Mouse (Mus musculus) neural tube, embryonic 11.5 days (tissue): Measurements from ENCODE around the gene Pex11g. TPM values are rescaled to one million over a fixed set of nuclear protein-coding genes. Genes with fewer than 3 reads are reported as not detected.

Experiments used
- ATAC-seq: fragments of 200-750 bp; cut with Nextera tagmentation; 2 replicates; pipeline ENCODE4 v1.8.0; 2017; ENCODE audit warnings: moderate number of reproducible peaks, mild to moderate bottlenecking, moderate TSS enrichment, moderate library complexity; ENCODE audit not compliant: insufficient read depth, low FRiP score, low TSS enrichment
- DNase-seq: peaks from one replicate; pipeline ENCODE4 v3.0.0-alpha.2; 2015; ENCODE audit warnings: low spot score
- H3K27ac ChIP-seq: fragments of 300-500 bp; sonication (generic); 2 replicates; pipeline ENCODE4 v1.5.1; 2014; ENCODE audit warnings: low read depth, mild to moderate bottlenecking, low read length
- H3K27me3 ChIP-seq: fragments of 300-500 bp; sonication (generic); 2 replicates; pipeline ENCODE4 v1.6.1; 2014; ENCODE audit warnings: mild to moderate bottlenecking, low read length, mixed read lengths; ENCODE audit not compliant: control insufficient read depth, insufficient read depth
- H3K36me3 ChIP-seq: fragments of 300-500 bp; sonication (generic); 2 replicates; pipeline ENCODE4 v1.6.1; 2014; ENCODE audit warnings: mild to moderate bottlenecking, low read length, moderate library complexity, mixed read lengths; ENCODE audit not compliant: control insufficient read depth, insufficient read depth
- H3K4me1 ChIP-seq: fragments of 300-500 bp; sonication (generic); 2 replicates; pipeline ENCODE4 v1.6.1; 2014; ENCODE audit warnings: low read length, mixed read lengths; ENCODE audit not compliant: control insufficient read depth, insufficient read depth
- H3K4me2 ChIP-seq: fragments of 300-500 bp; sonication (generic); 2 replicates; pipeline ENCODE4 v1.6.1; 2014; ENCODE audit warnings: low read depth, mild to moderate bottlenecking, moderate library complexity
- H3K4me3 ChIP-seq: fragments of 300-500 bp; sonication (generic); 2 replicates; pipeline ENCODE4 v1.5.1; 2014; ENCODE audit warnings: low read depth, low read length
- H3K9ac ChIP-seq: fragments of 300-500 bp; sonication (generic); 2 replicates; pipeline ENCODE4 v1.6.1; 2014; ENCODE audit warnings: mild to moderate bottlenecking, low read length
- H3K9me3 ChIP-seq: fragments of 300-500 bp; sonication (generic); 2 replicates; pipeline ENCODE4 v1.6.1; 2016; ENCODE audit warnings: low read length; ENCODE audit not compliant: control insufficient read depth
- WGBS: fragments of 180-500 bp; shearing (Covaris S2); extraction: QIAGEN DNeasy Blood & Tissue Kit; methylation state at CpG from one replicate; pipeline ENCODE4 v1.1.7; 2014; 5-methylcytosine and 5-hydroxymethylcytosine counted together
- polyA plus RNA-seq: library from polyadenylated mRNA; unstranded; fragments of >200 nt; fragmentation: Nextera tagmentation; extraction: Ambion mirVana; gene quantifications from 2 replicates; pipeline ENCODE4 v1.2.1, GENCODE M21; 2014

The Pex11g gene
- polyA plus RNA-seq, 1 experiment from 2014 or later, result 2.9 TPM

GRCm38 (mm10) chr8:3467886-3468545 lies 536 bp upstream of the Pex11g start:
- Histone ChIP-seq H3K4me1 (peaks cover 5% of the 10 kb centered on the region; the same call in 1 of the 2 replicates), H3K4me3 (peak overlapping the region; percentile 37), H3K4me2 (peak overlapping the region; percentile 65), H3K27me3 (no peaks in the 10 kb centered on the region), H3K9me3 (no peaks in the 10 kb centered on the region), H3K27ac (peak overlapping the region; percentile 74), H3K36me3 (no peaks in the 10 kb centered on the region), H3K9ac (peak overlapping the region; percentile 70)
- WGBS, result 57% methylated on average over 9 of the region's 9 CpGs
- ATAC-seq (peak; percentile 14; the same call in 1 of the 2 replicates), DNase-seq (no peak)

- Histone ChIP-seq H3K4me1 (peaks cover 5% of the 10 kb centered on the region; the same call in 1 of the 2 replicates), H3K36me3 (no peaks in the 10 kb centered on the region), H3K9ac (no peak overlapping the region), H3K27ac (no peak overlapping the region), H3K4me2 (no peak overlapping the region), H3K9me3 (no peaks in the 10 kb centered on the region), H3K27me3 (no peaks in the 10 kb centered on the region), H3K4me3 (no peak overlapping the region)
- peak; percentile 62 for DNase-seq
- 56% methylated on average over 5 of the region's 5 CpGs for WGBS
- ATAC-seq, result no peak
Observed at GRCm38 (mm10) chr8:3464309-3464708, 3.2 kb downstream of the Pex11g start.

- Histone ChIP-seq H3K4me2 (no peak overlapping the region), H3K9me3 (no peaks in the 10 kb centered on the region), H3K27me3 (no peaks in the 10 kb centered on the region), H3K4me1 (peaks cover 5% of the 10 kb centered on the region; the same call in 1 of the 2 replicates), H3K36me3 (no peaks in the 10 kb centered on the region), H3K9ac (no peak overlapping the region), H3K27ac (no peak overlapping the region), H3K4me3 (no peak overlapping the region)
- ATAC-seq, result no peak
- WGBS, result 82% methylated on average over 2 of the region's 2 CpGs
- no peak for DNase-seq
Observed at GRCm38 (mm10) chr8:3463248-3463647, 4.2 kb downstream of the Pex11g start.

GRCm38 (mm10) chr8:3451992-3452391 lies 15.5 kb downstream of the Pex11g start:
- DNase-seq (no peak), ATAC-seq (no peak)
- Histone ChIP-seq H3K4me1 (no peaks in the 10 kb centered on the region), H3K27ac (no peak overlapping the region), H3K36me3 (peaks cover 10% of the 10 kb centered on the region), H3K9ac (no peak overlapping the region), H3K9me3 (no peaks in the 10 kb centered on the region), H3K4me3 (no peak overlapping the region), H3K27me3 (no peaks in the 10 kb centered on the region), H3K4me2 (no peak overlapping the region)
- WGBS, result 97% methylated on average over 25 of the region's 25 CpGs

GRCm38 (mm10) chr8:3450670-3451069 lies 16.8 kb downstream of the Pex11g start:
- Histone ChIP-seq H3K4me2 (no peak overlapping the region), H3K27me3 (no peaks in the 10 kb centered on the region), H3K27ac (no peak overlapping the region), H3K36me3 (peaks cover 10% of the 10 kb centered on the region), H3K4me1 (no peaks in the 10 kb centered on the region), H3K9me3 (no peaks in the 10 kb centered on the region), H3K4me3 (no peak overlapping the region), H3K9ac (no peak overlapping the region)
- DNase-seq, result peak; percentile 71
- WGBS, result 33% methylated on average over 5 of the region's 5 CpGs
- no peak for ATAC-seq

GRCm38 (mm10) chr8:3449226-3449625 lies 18.3 kb downstream of the Pex11g start:
- Histone ChIP-seq H3K4me3 (no peak overlapping the region), H3K27me3 (no peaks in the 10 kb centered on the region), H3K4me1 (no peaks in the 10 kb centered on the region), H3K9me3 (no peaks in the 10 kb centered on the region), H3K4me2 (no peak overlapping the region), H3K9ac (no peak overlapping the region), H3K27ac (no peak overlapping the region), H3K36me3 (peaks cover 10% of the 10 kb centered on the region)
- 89% methylated on average over 2 of the region's 2 CpGs for WGBS
- DNase-seq, result no peak
- ATAC-seq, result no peak

- peaks cover 15% of the 10 kb centered on the region for H3K36me3 ChIP-seq
- ATAC-seq, result no peak
- WGBS, result 83% methylated on average over 12 of the region's 12 CpGs
- H3K27ac ChIP-seq, result no peak overlapping the region
- no peak overlapping the region for H3K4me3 ChIP-seq
- no peaks in the 10 kb centered on the region for H3K27me3 ChIP-seq
- H3K9me3 ChIP-seq, result no peaks in the 10 kb centered on the region
- H3K4me2 ChIP-seq, result no peak overlapping the region
- H3K9ac ChIP-seq, result no peak overlapping the region
- H3K4me1 ChIP-seq, result no peaks in the 10 kb centered on the region
- DNase-seq, result no peak
Observed at GRCm38 (mm10) chr8:3439510-3439909, 28.0 kb downstream of the Pex11g start.

- Histone ChIP-seq H3K27ac (no peak overlapping the region), H3K9me3 (no peaks in the 10 kb centered on the region), H3K4me3 (no peak overlapping the region), H3K9ac (no peak overlapping the region), H3K27me3 (no peaks in the 10 kb centered on the region), H3K36me3 (peaks cover 17% of the 10 kb centered on the region), H3K4me2 (no peak overlapping the region), H3K4me1 (no peaks in the 10 kb centered on the region)
- no peak for ATAC-seq
- WGBS, result 85% methylated on average over 6 of the region's 6 CpGs
- DNase-seq, result no peak
Observed at GRCm38 (mm10) chr8:3436492-3436891, 31.0 kb downstream of the Pex11g start.

- H3K4me2 ChIP-seq, result no peak overlapping the region
- no peak for ATAC-seq
- no peak for DNase-seq
- WGBS, result 84% methylated on average over 3 of the region's 3 CpGs
- H3K9me3 ChIP-seq, result no peaks in the 10 kb centered on the region
- no peak overlapping the region for H3K27ac ChIP-seq
- H3K27me3 ChIP-seq, result no peaks in the 10 kb centered on the region
- peaks cover 8% of the 10 kb centered on the region; the same call in 1 of the 2 replicates for H3K36me3 ChIP-seq
- H3K4me1 ChIP-seq, result no peaks in the 10 kb centered on the region
- no peak overlapping the region for H3K9ac ChIP-seq
- no peak overlapping the region for H3K4me3 ChIP-seq
Observed at GRCm38 (mm10) chr8:3431113-3431512, 36.4 kb downstream of the Pex11g start.
